Mouse (Mus musculus) layer of hippocampus, adult 2 months (tissue): ENCODE measurements at regions not wholly inside any gene's neighbourhood (a gene's known extent, or its start where the extent isn't known, plus 50 kb on each side); places are given as distances from the start of the nearest gene placed in this dataset.

ENCODE experiments used
- DNase-seq, 2 experiments: peaks; one replicate each; pipeline ENCODE4 v3.0.0; 2022; ENCODE audit warnings: low spot score in 2 of 2
- H3K27ac ChIP-seq: fragments of 200-600 bp; 2 replicates; pipeline ENCODE4 v1.8.1; 2022
- H3K4me3 ChIP-seq: fragments of 200-600 bp; 2 replicates; pipeline ENCODE4 v1.8.1; 2022; ENCODE audit warnings: mild to moderate bottlenecking
- CTCF ChIP-seq: fragments of 200-600 bp; conservative IDR thresholded peaks from 2 replicates; pipeline ENCODE4 v1.8.1; 2022; ENCODE audit warnings: antibody characterized with exemption, mild to moderate bottlenecking, moderate library complexity

DNA sequence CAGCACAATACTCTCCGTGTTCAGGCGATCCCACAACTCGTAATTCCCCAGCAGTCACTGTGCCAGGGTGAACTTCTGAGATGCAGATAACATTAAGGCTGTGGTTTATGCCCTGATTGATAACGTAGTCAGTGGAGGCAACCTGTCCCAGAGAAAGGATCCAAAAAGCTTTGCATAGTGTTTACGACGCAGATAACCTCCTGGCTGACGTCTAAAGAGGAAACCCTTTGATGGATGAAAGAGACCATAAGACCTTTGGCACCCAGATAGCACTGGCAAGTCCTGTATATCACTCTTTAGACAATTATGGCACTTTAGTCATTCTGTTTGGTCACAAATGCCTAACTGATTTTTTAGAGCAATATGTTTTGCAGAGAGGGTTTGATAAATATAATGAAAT, 538.8 kb upstream of the Map3k7 start:
- no peak for TF ChIP-seq CTCF
- no peak for DNase-seq
- H3K27ac ChIP-seq, result no peak overlapping the region
- no peak overlapping the region for H3K4me3 ChIP-seq

DNA sequence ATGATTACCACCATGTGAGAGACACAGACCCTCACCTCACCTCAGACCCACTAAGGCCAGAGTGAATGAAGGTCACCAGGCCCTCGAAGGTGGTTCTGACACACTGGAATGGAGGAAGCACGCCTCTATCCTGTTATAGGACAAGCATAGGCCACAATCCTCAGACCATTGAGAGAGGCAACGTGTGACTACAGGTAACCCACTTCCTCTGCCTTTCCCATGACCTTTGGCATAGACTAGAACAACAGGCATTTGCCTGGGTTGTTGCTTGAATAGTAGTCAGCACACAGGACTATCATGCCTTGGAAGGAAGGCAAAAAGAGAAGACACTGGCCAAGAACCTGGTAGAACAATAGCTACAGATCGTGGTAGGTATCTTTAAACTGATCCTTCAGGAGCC, 538.2 kb upstream of the Map3k7 start:
- no peak for TF ChIP-seq CTCF
- H3K4me3 ChIP-seq, result no peak overlapping the region
- no peak for DNase-seq
- H3K27ac ChIP-seq, result no peak overlapping the region

DNA sequence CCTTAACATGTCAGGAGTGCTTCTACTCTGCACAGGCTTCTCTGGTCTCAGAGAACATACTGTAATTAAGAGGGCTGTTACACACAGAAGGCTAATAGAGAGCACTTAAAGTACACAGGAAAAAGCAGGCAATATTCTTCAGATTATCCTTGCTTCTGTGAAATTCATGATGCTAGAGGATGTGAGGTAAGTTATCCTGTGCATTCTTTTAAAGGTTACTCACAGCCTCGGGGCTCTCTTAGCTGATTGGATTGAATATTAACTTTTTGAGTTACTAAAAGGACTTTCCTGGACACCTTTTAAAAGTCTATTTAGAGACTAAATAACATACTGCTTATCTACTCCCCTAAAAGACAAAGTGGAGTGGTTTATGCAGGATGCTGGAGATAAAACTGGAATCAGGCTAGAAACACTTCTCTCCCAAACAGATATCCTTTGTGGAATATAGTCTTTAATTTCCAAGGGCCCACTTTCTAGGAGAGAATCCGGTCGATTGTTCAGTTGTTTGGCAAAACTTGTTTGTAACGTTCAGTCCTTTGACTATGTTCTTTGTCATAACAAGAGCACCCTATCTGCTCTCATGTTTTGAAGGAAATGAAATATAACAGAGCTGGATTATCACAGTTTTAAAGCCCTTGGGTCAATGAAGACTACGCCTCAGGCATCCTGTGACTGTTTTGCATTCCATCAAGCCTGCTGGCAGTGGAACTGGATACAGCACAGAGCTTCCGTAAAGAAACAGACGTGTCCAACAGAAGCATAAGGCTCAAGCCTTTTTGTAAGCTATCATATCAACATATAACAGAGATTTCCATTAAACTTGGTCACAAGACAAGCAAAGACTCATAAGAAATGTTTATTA, 537.5 kb upstream of the Map3k7 start:
- TF ChIP-seq CTCF, result no peak
- H3K4me3 ChIP-seq, result no peak overlapping the region
- DNase-seq, result no peak
- H3K27ac ChIP-seq, result no peak overlapping the region

DNA sequence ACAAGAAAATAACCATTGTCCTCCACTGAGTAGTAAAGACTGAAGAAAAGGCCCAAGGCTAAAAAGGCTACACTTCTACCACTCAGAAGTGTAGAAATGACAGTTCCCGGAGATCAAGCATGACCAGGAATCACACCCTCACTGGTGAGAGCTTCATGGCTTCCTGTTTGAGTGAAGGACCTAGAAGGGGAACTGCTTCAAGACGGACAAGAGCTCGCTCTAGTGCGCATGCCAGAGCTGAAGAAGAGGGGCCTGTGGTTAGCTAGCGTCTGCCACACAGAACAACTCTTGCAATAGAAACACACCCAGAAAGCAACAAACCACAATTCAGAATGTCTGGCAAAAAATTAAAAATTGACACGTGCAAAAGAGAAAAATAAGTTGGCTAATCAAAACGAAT, 530.0 kb upstream of the Map3k7 start:
- no peak overlapping the region for H3K27ac ChIP-seq
- no peak overlapping the region for H3K4me3 ChIP-seq
- DNase-seq, result no peak
- no peak for TF ChIP-seq CTCF

DNA sequence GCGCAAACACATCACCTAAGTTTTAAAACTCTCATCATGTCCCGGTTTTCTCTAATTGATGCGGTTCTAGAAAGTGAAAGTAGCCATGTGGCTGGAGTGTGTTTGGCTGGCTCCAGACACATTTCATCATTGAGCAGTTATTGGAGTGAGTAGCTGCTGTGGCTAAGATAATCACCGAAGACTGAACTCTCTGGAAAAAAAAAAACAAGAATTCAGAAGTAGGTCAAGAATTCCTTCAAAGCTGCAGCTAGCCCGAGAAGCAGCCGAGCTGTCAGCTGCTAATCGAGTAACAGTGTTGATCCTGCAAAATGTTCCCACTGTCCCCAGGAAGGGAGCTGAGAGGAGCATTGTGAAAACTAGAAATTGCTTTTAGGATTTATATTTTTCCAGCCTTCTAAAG, 509.0 kb upstream of the Map3k7 start:
- no peak for TF ChIP-seq CTCF
- H3K27ac ChIP-seq, result no peak overlapping the region
- peak overlapping the region; percentile 31; the same call in 1 of the 2 replicates for H3K4me3 ChIP-seq
- no peak for DNase-seq

DNA sequence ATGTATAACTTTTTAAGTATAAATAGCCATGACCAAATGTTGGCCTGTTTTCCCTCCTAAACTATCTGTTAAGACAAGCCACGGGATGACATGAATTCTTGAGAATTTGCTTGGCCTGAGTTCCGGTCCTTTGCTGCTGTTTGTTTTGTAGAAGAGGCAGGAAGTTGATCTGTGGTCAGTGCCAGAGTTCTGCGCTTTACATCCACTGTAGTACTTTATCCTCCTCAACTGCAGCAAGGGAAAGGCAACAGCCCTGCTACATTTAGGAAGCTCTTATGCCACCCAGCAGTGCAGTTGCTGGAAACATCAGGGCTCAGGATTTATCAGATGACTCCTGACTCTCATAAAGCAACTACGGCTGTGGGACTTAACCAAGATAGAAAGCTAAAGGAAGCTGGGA, 508.4 kb upstream of the Map3k7 start:
- H3K4me3 ChIP-seq, result no peak overlapping the region
- no peak for TF ChIP-seq CTCF
- H3K27ac ChIP-seq, result no peak overlapping the region
- no peak for DNase-seq

DNA sequence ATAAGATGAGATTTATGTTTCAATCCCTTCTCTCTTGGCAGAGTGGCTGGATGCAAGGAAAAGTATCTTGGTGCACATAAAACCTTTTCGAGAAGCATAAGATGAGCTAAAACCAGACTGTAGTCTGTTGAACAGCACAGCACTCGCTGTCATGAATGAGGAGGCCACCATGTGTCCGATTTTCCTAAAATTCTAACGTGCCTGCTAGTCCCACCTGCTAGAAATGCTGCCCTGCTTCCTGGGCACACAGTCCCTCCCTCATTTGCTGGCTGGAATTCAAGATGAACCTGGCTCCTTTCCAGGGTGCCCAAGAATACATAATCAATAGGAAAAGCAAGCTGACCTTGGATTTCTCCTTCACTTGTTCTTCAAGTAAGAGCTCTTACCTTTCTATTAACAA, 501.4 kb upstream of the Map3k7 start:
- TF ChIP-seq CTCF, result no peak
- no peak overlapping the region for H3K27ac ChIP-seq
- H3K4me3 ChIP-seq, result no peak overlapping the region
- no peak for DNase-seq

DNA sequence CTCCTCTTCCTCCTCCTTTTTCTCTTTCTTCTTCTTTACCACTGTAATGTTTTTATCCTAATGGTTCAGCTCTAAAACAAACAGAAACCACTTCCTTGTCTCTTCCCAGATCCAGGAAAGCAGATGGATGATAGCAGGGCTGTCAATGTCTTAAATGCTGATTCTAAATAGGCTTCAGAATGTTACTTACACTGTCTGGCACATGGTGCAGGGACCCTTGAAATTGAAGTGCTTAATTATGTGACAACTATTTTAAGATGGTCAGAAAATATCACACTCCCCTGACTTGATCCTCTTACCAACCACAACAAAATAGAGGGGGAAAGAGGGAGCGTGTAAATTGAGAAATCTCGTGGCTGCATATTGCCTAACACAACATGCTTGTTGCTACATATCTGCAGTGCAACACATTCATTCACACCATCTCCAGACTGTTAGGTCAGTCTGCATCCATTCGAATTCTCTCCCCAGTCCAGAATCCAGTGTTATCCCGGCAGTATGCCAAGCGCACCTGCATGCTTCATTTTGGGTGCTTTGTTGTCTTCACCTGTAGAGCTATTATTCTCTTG, 500.7 kb upstream of the Map3k7 start:
- Histone ChIP-seq H3K27ac (no peak overlapping the region), H3K4me3 (no peak overlapping the region)
- no peak for TF ChIP-seq CTCF
- no peak for DNase-seq

DNA sequence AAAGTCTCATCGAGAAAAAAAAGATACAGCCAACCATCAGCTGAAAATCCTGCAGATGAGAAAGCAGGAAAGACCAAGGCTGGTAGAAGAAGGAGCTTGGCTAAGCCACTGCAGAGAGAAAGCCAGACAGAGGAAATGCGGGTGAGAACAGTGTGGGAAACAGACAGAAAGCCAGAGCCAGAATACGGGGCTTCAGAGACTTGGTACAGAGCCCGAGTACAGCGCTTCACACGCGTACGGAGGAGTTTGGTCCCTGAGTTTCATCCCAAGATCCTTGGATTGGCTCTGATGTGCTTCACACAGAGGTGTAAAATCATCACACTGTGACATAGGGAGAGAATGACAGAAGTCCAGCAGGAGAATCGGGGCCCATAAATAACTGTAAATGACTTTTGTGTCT, 495.6 kb upstream of the Map3k7 start:
- H3K4me3 ChIP-seq, result peak overlapping the region; percentile 15; the same call in 1 of the 2 replicates
- no peak for TF ChIP-seq CTCF
- H3K27ac ChIP-seq, result no peak overlapping the region
- DNase-seq, result no peak

DNA sequence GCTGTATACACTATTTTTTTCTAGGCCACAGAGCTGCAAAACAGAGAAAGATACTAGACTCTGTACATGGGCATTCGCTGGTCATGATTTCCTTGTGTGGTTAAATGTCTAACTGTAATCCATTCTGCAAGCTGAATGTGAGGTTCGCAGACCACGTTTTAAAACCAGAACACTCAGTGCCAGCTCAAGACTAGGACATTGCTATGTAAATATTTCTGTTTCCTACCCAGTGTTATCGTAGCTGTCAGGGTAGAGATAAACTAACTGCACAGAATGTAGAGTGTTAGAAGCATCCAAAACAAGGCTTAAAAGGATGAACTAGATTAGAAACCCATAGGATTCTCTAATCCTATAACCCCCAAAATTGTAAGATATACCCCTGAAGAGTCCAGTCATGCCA, 494.1 kb upstream of the Map3k7 start:
- H3K4me3 ChIP-seq, result no peak overlapping the region
- no peak for DNase-seq
- TF ChIP-seq CTCF, result no peak
- no peak overlapping the region for H3K27ac ChIP-seq

DNA sequence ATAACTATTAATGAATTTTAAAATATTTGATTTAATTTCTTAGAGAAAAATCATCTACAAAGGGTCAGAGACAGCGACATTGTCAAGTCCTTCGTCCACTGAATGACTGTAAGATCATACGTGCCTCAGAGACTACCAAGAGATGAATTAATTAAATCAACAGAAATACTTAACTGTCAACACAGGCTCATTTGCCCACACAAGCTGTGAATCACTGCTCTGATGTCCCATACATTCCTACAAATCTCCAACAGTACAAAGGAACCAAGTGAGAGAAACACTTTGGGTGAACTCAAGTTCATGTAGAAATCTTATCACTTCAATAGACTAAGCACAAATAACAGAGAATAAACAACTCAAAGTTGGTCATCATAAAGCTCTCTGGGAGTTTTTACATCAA, 471.4 kb upstream of the Map3k7 start:
- DNase-seq, result no peak
- no peak for TF ChIP-seq CTCF
- H3K27ac ChIP-seq, result no peak overlapping the region
- no peak overlapping the region for H3K4me3 ChIP-seq

DNA sequence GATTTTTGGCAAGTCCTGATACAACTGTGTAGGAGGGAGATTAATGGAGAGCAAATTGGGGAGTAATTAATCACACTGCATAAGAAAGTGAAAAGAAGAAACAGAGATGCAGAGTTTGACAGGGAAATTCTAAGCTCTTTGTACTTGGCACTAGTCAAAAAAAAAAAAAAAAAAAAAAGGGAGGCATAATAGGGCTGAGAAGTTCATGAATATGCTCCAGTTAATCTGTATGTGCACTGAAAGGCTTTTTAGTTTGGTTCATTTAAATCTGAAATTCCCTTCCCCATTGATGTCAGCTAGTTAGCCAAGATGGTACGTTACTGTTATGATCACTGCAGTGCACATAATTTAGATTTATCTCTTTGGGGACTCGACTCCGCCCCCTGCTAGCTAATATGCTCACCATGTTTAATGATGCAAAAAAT, 470.8 kb upstream of the Map3k7 start:
- TF ChIP-seq CTCF, result no peak

DNA sequence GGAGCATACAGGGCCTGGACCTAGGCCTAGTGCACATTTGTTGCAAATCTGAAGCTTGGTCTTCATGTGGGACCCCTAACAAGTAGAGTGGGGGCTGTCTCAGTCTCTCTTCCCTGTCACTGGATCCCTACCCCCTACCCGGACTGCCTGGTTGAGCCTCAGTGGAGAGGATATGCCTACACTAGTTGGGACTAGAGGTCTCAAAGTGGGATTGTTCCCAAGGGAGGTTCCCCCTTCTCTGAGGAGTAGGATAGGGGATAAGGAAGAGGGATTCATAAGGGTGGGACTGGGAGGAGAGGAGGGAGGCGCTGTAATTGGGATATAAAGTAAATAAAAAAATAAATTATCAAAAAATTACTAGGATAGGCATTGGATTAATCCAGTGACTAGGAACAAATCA, 464.0 kb upstream of the Map3k7 start:
- H3K27ac ChIP-seq, result no peak overlapping the region
- no peak for DNase-seq
- no peak for TF ChIP-seq CTCF
- H3K4me3 ChIP-seq, result no peak overlapping the region

More for the DNA sequence above, 470.8 kb upstream of the Map3k7 start:
- H3K27ac ChIP-seq, result no peak overlapping the region
- no peak for DNase-seq
- no peak overlapping the region for H3K4me3 ChIP-seq

DNA sequence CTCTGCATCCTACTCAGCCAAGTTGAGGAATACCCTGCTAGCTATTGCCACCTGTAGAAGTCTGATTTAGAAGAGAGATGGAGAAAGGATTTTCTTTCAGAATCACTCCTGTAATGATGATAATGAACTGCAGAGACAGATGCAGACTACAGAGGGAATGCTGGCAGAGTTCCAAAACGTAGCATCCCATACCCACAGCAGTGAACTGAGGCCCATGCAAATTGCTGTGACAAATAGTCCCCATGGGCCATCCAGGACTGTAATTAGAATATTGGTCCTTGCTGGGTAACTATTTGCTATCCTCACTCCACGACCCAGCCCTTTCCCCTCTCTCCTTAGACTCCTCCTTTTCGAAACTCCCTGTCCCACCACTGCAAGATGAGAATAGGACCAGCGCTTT, 463.5 kb upstream of the Map3k7 start:
- no peak for TF ChIP-seq CTCF
- H3K27ac ChIP-seq, result no peak overlapping the region
- DNase-seq, result no peak

More for the DNA sequence above, 463.5 kb upstream of the Map3k7 start:
- H3K4me3 ChIP-seq, result no peak overlapping the region
